Mouse (Mus musculus) ES-E14 (cell line): ENCODE data around the gene Erc2.

ENCODE experiments used
- CHD2 ChIP-seq: IDR thresholded peaks from 2 replicates; pipeline ENCODE4 v1.6.1; 2014; ENCODE audit warnings: mild to moderate bottlenecking, low read depth, low read length, inconsistent platforms
- HCFC1 ChIP-seq: IDR thresholded peaks from 2 replicates; pipeline ENCODE4 v1.6.1; 2012; ENCODE audit warnings: low read length, inconsistent platforms, borderline replicate concordance; ENCODE audit not compliant: insufficient read depth
- MAFK ChIP-seq: IDR thresholded peaks from 2 replicates; pipeline ENCODE4 v1.6.1; 2014; ENCODE audit warnings: mild to moderate bottlenecking, low read depth, low read length, inconsistent platforms; ENCODE audit not compliant: insufficient read depth
- ZC3H11A ChIP-seq: IDR thresholded peaks from 2 replicates; pipeline ENCODE4 v1.6.1; 2012; ENCODE audit warnings: low read depth, mild to moderate bottlenecking, inconsistent platforms, low read length, borderline replicate concordance

DNA sequence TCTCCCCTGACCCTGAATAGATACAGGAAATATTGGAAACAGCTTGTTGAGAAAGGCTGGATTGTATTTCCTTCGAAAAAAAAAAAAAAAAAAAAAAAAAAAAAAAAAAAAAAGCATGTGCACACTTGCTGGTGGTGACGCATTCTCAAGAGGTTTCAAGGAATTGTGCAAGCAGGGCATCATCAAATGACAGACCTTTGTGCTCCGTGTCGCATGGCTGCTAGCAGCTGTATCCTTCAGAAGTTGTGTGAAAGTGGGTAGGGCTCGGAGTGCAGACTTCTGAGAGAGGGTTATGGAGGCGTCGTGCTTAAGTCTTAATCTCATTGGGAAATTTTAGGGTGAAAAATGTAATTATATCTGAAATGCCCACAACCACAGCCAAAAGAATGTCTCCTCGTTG lies 706.3 kb downstream of the Erc2 start:
- TF ChIP-seq HCFC1 (no peak), ZC3H11A (no peak), MAFK (no peak), CHD2 (no peak)
